Mouse (Mus musculus): ENCODE measurements around the gene Adk. TPM values are rescaled to one million over a fixed set of nuclear protein-coding genes. Genes with fewer than 3 reads are reported as not detected.
"Not testable (repeated sequence)": the region's sequence is repeated elsewhere in the genome, so short reads cannot be mapped to it uniquely, and the experiment has no call there.

The Adk gene
- total RNA-seq, 2 experiments from 2014 or later: 114 to 134 TPM

GRCm38 (mm10) chr14:21433995-21434394 lies 381.6 kb downstream of the Adk start:
- no peak for DNase-seq

GRCm38 (mm10) chr14:21434686-21435085 lies 382.3 kb downstream of the Adk start:
- no peak for DNase-seq

- DNase-seq: peak; percentile 54 to 60
These were observed 387.4 kb downstream of the Adk start for GRCm38 (mm10) chr14:21439785-21440184.

- DNase-seq: no peak
These were observed 388.2 kb downstream of the Adk start for GRCm38 (mm10) chr14:21440526-21440925.

- no peak for DNase-seq
These were observed 389.6 kb downstream of the Adk start for GRCm38 (mm10) chr14:21441772-21442533.

- peak; percentile 72 to 77 for DNase-seq
These were observed 400.2 kb downstream of the Adk start for GRCm38 (mm10) chr14:21452581-21452980.

GRCm38 (mm10) chr14:21453896-21454295 lies 401.5 kb downstream of the Adk start:
- no peak for DNase-seq

- DNase-seq: no peak
These were observed 403.4 kb downstream of the Adk start for GRCm38 (mm10) chr14:21455654-21456350.

- peak; percentile 30 to 52 for DNase-seq
These were observed 404.2 kb downstream of the Adk start for GRCm38 (mm10) chr14:21456526-21456925.

- DNase-seq: no peak
These were observed 405.5 kb downstream of the Adk start for GRCm38 (mm10) chr14:21457876-21458275.

- no peak for DNase-seq
These were observed 406.3 kb downstream of the Adk start for GRCm38 (mm10) chr14:21458696-21459095.

GRCm38 (mm10) chr14:21459163-21459562 lies 406.8 kb downstream of the Adk start:
- no peak for DNase-seq

- DNase-seq: peak; percentile 22 to 33
These were observed 410.0 kb downstream of the Adk start for GRCm38 (mm10) chr14:21462398-21462797.

GRCm38 (mm10) chr14:21463117-21463712 lies 410.8 kb downstream of the Adk start:
- DNase-seq: no peak

GRCm38 (mm10) chr14:21470386-21470785 lies 418.0 kb downstream of the Adk start:
- DNase-seq: no peak

GRCm38 (mm10) chr14:21471975-21472374 lies 419.6 kb downstream of the Adk start:
- no peak for DNase-seq

GRCm38 (mm10) chr14:21474593-21475132 lies 422.3 kb downstream of the Adk start:
- not testable (repeated sequence) for DNase-seq

GRCm38 (mm10) chr14:21477181-21477580 lies 424.8 kb downstream of the Adk start:
- DNase-seq: peak; percentile 20 to 33

- no peak for DNase-seq
These were observed 427.2 kb downstream of the Adk start for GRCm38 (mm10) chr14:21479566-21479965.

- no peak for DNase-seq
These were observed 427.8 kb downstream of the Adk start for GRCm38 (mm10) chr14:21480191-21480590.

GRCm38 (mm10) chr14:21481231-21481630 lies 428.9 kb downstream of the Adk start, which contains the start of gene Kat6b:
Gene Kat6b, plus strand, starts transcription at chr14:21481434.
- no peak for DNase-seq

GRCm38 (mm10) chr14:21484199-21484598 lies 431.8 kb downstream of the Adk start:
- no peak for DNase-seq

GRCm38 (mm10) chr14:21484693-21485092 lies 432.3 kb downstream of the Adk start:
- no peak for DNase-seq

Data from adrenal gland, postnatal 36 days (tissue).